Mouse (Mus musculus): ENCODE results near the gene Cped1. TPM values are rescaled to one million over a fixed set of nuclear protein-coding genes. Genes with fewer than 3 reads are reported as not detected.
A peak's percentile ranks its signal among the peaks of the same experiment; 100 is the strongest.

Cped1 gene
- polyA plus RNA-seq, 1 experiment, result 0.79 TPM

DNA sequence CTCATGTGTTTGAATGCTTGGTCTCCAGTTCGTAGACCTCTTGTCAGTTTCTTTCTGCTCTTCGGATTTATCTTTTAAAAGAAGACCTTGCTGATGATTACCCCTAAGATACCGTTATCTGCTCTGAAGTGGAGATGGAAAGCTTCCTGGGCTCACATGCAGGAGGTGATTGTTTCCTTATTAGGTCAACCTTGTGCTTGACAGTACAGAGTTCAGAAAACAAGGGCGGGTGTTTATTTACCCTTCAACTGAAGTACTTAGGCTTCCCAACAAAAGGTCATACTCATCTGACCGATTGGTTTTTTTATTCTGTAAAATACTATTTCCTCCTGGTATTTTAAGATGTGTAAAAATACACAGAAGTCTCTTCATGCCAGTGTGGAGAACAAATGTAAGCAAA, 106.1 kb downstream of the Cped1 start:
- H3K4me3 ChIP-seq, result no peak overlapping the region
- no peak for TF ChIP-seq MAX (IDR thresholded peaks at IDR 0.05; ENCODE audit: low read depth)
- no peaks in the 10 kb centered on the region for H3K27me3 ChIP-seq (ENCODE audit: control insufficient read depth, insufficient read depth, insufficient read length)
- no peaks in the 10 kb centered on the region for H3K79me2 ChIP-seq (ENCODE audit: control insufficient read depth, insufficient read depth)
- no peaks in the 10 kb centered on the region for H3K36me3 ChIP-seq (ENCODE audit: control insufficient read depth, insufficient read depth)
- H3K4me2 ChIP-seq (ENCODE audit: low read depth), result no peak overlapping the region
- H3ac ChIP-seq (ENCODE audit: control insufficient read depth, insufficient read length), result no peak overlapping the region

DNA sequence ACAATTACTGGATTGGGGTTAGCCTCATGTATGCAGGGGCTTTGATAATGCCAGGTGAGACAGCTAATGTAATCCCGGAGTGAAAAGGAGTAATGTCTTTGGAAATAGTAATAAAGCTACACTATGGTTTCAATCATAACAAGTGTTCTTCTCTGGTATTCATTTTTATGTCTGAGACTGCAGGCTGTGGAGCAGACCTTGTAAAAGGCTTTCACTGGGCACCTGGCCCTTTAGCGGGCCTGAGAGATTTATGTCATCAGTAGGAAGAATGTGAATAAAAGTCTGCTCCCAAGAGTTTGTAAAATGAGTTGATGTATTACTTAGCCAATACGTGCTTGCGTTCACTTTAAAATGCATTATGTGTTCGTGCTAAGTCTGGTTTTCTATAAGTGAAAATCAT, 108.1 kb downstream of the Cped1 start:
- Histone ChIP-seq H3K4me3 (no peak overlapping the region), H3K36me3 (ENCODE audit: control insufficient read depth, insufficient read depth) (no peaks in the 10 kb centered on the region), H3K4me2 (ENCODE audit: low read depth) (no peak overlapping the region), H3K27me3 (ENCODE audit: control insufficient read depth, insufficient read depth, insufficient read length) (no peaks in the 10 kb centered on the region), H3ac (ENCODE audit: control insufficient read depth, insufficient read length) (no peak overlapping the region), H3K79me2 (ENCODE audit: control insufficient read depth, insufficient read depth) (no peaks in the 10 kb centered on the region)
- TF ChIP-seq CEBPB (IDR thresholded peaks at IDR 0.05; ENCODE audit: insufficient read depth, poor library complexity, severe bottlenecking) (no peak), MYOG (IDR thresholded peaks at IDR 0.05; ENCODE audit: control insufficient read depth in 1 of 3, insufficient read depth in 1 of 3, insufficient read length in 2 of 3, low read depth in 2 of 3) (no peak)

DNA sequence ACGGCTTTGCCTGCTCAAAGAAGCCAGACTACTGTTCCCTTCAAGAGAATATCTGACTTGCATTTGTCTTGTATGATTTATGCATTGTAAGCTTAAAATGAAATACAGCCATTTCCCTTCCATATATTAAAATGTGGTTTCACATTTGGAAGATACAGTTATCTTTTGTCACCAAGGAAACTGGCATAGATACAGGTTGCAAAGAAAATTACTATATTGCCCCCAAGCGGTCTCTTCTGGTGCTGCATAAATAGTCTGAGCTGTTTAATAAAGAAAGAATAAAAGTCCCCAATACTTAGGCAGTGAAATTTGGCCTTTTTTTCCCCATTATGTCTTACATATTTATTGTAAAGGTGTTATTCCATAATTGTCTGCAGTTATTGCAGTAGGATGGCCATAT, 112.0 kb downstream of the Cped1 start:
- H3K27me3 ChIP-seq (ENCODE audit: control insufficient read depth, insufficient read depth, insufficient read length), result no peaks in the 10 kb centered on the region
- no peaks in the 10 kb centered on the region for H3K79me2 ChIP-seq (ENCODE audit: control insufficient read depth, insufficient read depth)
- no peak for TF ChIP-seq REST (IDR thresholded peaks at IDR 0.05; ENCODE audit: insufficient read depth, insufficient read length)
- no peak for TF ChIP-seq E2F4 (IDR thresholded peaks at IDR 0.05; ENCODE audit: insufficient read depth)
- TF ChIP-seq TCF12 (IDR thresholded peaks at IDR 0.05; ENCODE audit: insufficient read depth, poor library complexity, severe bottlenecking), result no peak
- no peak for TF ChIP-seq MYOD1 (IDR thresholded peaks at IDR 0.05; ENCODE audit: control insufficient read depth in 1 of 3, insufficient read length in 2 of 3, low read depth in 2 of 3)
- TF ChIP-seq POLR2A (IDR thresholded peaks at IDR 0.05; ENCODE audit: insufficient read length, low read depth), result no peak
- TF ChIP-seq MYOG (IDR thresholded peaks at IDR 0.05; ENCODE audit: control insufficient read depth in 1 of 3, insufficient read depth in 1 of 3, insufficient read length in 2 of 3, low read depth in 2 of 3), result no peak
- TF ChIP-seq MAX (IDR thresholded peaks at IDR 0.05; ENCODE audit: low read depth), result no peak
- no peak for TF ChIP-seq TCF3 (IDR thresholded peaks at IDR 0.05; ENCODE audit: insufficient read length, low read depth)
- TF ChIP-seq CEBPB (IDR thresholded peaks at IDR 0.05; ENCODE audit: insufficient read depth, poor library complexity, severe bottlenecking), result no peak
- no peak for TF ChIP-seq USF1 (IDR thresholded peaks at IDR 0.05; ENCODE audit: low read depth)
- TF ChIP-seq POLR2AphosphoS2 (IDR thresholded peaks at IDR 0.05; ENCODE audit: insufficient read length, low read depth), result no peak
- no peak for TF ChIP-seq SRF (IDR thresholded peaks at IDR 0.05; ENCODE audit: control insufficient read depth, insufficient read length, low read depth)
- H3K36me3 ChIP-seq (ENCODE audit: control insufficient read depth, insufficient read depth), result no peaks in the 10 kb centered on the region
- H3K4me2 ChIP-seq (ENCODE audit: low read depth), result no peak overlapping the region
- H3ac ChIP-seq (ENCODE audit: control insufficient read depth, insufficient read length), result no peak overlapping the region
- no peak overlapping the region for H3K4me3 ChIP-seq

DNA sequence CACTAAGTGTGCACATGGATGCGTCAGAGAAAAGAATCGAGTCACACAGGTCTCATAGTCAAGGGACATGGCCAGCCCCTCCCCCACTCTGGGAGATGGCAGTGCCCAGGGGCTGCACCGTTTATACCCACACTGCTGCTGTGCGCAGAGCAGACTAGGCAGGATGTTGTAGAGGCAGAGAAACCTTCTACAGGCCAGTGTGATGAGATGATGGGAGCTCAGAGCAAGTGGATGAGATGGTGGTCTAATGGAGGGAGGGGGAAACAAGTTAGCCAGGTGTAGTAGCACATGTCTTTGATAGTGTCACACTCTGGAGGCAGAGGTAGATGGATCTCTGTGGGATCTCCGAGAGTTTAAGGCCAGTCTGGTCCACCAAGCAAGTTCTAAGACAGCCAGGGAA, 114.1 kb downstream of the Cped1 start:
- Histone ChIP-seq H3K27me3 (ENCODE audit: control insufficient read depth, insufficient read depth, insufficient read length) (no peaks in the 10 kb centered on the region), H3K36me3 (ENCODE audit: control insufficient read depth, insufficient read depth) (no peaks in the 10 kb centered on the region), H3ac (ENCODE audit: control insufficient read depth, insufficient read length) (no peak overlapping the region), H3K4me2 (ENCODE audit: low read depth) (no peak overlapping the region), H3K79me2 (ENCODE audit: control insufficient read depth, insufficient read depth) (no peaks in the 10 kb centered on the region), H3K4me3 (no peak overlapping the region)
- TF ChIP-seq REST (IDR thresholded peaks at IDR 0.05; ENCODE audit: insufficient read depth, insufficient read length), result no peak
- no peak for TF ChIP-seq USF1 (IDR thresholded peaks at IDR 0.05; ENCODE audit: low read depth)

DNA sequence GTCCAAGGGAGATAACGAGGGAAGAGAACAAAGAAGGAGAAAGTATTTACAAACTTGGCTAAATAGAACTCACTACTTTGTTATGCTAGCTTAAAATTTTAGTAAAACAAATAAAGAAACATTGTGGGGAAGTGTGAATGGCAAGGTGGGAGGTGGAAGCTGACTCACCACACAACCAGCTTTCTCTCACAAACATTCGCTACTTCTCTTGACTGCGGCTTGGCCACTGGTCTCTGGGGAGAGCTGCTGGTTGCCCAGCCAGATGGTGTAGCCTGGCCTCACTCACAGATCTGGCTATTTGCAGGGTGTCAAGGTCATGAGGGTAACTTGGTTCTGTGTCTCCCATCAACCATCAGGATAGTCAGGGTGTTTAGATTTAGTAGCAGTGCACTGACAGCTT, 116.2 kb downstream of the Cped1 start:
- Histone ChIP-seq H3K79me2 (ENCODE audit: control insufficient read depth, insufficient read depth) (no peaks in the 10 kb centered on the region), H3K4me3 (no peak overlapping the region), H3ac (ENCODE audit: control insufficient read depth, insufficient read length) (no peak overlapping the region), H3K4me2 (ENCODE audit: low read depth) (peak overlapping the region; percentile 19), H3K36me3 (ENCODE audit: control insufficient read depth, insufficient read depth) (no peaks in the 10 kb centered on the region), H3K27me3 (ENCODE audit: control insufficient read depth, insufficient read depth, insufficient read length) (no peaks in the 10 kb centered on the region)
- no peak for TF ChIP-seq MYOG (IDR thresholded peaks at IDR 0.05; ENCODE audit: control insufficient read depth in 1 of 3, insufficient read depth in 1 of 3, insufficient read length in 2 of 3, low read depth in 2 of 3)
- TF ChIP-seq MYOD1 (IDR thresholded peaks at IDR 0.05; ENCODE audit: control insufficient read depth in 1 of 3, insufficient read length in 2 of 3, low read depth in 2 of 3), result no peak
- no peak for TF ChIP-seq REST (IDR thresholded peaks at IDR 0.05; ENCODE audit: insufficient read depth, insufficient read length)
- no peak for TF ChIP-seq USF1 (IDR thresholded peaks at IDR 0.05; ENCODE audit: low read depth)
- TF ChIP-seq TCF12 (IDR thresholded peaks at IDR 0.05; ENCODE audit: insufficient read depth, poor library complexity, severe bottlenecking), result no peak
- TF ChIP-seq MAX (IDR thresholded peaks at IDR 0.05; ENCODE audit: low read depth), result no peak
- no peak for TF ChIP-seq CEBPB (IDR thresholded peaks at IDR 0.05; ENCODE audit: insufficient read depth, poor library complexity, severe bottlenecking)
- no peak for TF ChIP-seq SRF (IDR thresholded peaks at IDR 0.05; ENCODE audit: control insufficient read depth, insufficient read length, low read depth)
- TF ChIP-seq TCF3 (IDR thresholded peaks at IDR 0.05; ENCODE audit: insufficient read length, low read depth), result no peak
- no peak for TF ChIP-seq POLR2A (IDR thresholded peaks at IDR 0.05; ENCODE audit: insufficient read length, low read depth)
- no peak for TF ChIP-seq E2F4 (IDR thresholded peaks at IDR 0.05; ENCODE audit: insufficient read depth)
- TF ChIP-seq POLR2AphosphoS2 (IDR thresholded peaks at IDR 0.05; ENCODE audit: insufficient read length, low read depth), result no peak

DNA sequence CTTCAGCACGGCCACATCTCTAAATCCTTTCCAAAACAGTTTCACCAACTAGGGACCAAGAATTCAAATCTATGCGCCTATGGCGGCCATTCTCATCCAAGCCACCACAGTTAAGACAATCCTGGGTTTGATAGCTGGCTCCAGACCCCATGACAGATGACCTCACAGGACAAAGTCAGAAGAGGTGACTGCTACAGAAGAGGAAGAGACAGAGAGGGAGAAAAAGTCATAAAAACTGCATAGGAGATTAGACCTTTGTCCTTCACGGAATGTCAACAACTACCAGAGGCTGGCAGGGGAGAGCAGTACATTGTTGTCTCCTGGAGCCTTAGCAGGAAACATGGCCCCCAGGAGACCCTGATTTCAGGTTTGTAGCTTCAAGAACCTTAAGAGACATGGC, 117.0 kb downstream of the Cped1 start:
- no peak for TF ChIP-seq E2F4 (IDR thresholded peaks at IDR 0.05; ENCODE audit: insufficient read depth)
- no peak for TF ChIP-seq MAX (IDR thresholded peaks at IDR 0.05; ENCODE audit: low read depth)
- TF ChIP-seq TCF12 (IDR thresholded peaks at IDR 0.05; ENCODE audit: insufficient read depth, poor library complexity, severe bottlenecking), result no peak
- TF ChIP-seq POLR2A (IDR thresholded peaks at IDR 0.05; ENCODE audit: insufficient read length, low read depth), result no peak
- no peak for TF ChIP-seq REST (IDR thresholded peaks at IDR 0.05; ENCODE audit: insufficient read depth, insufficient read length)
- no peak for TF ChIP-seq USF1 (IDR thresholded peaks at IDR 0.05; ENCODE audit: low read depth)
- no peak for TF ChIP-seq POLR2AphosphoS2 (IDR thresholded peaks at IDR 0.05; ENCODE audit: insufficient read length, low read depth)
- TF ChIP-seq CEBPB (IDR thresholded peaks at IDR 0.05; ENCODE audit: insufficient read depth, poor library complexity, severe bottlenecking), result no peak
- no peak for TF ChIP-seq SRF (IDR thresholded peaks at IDR 0.05; ENCODE audit: control insufficient read depth, insufficient read length, low read depth)
- TF ChIP-seq MYOD1 (IDR thresholded peaks at IDR 0.05; ENCODE audit: control insufficient read depth in 1 of 3, insufficient read length in 2 of 3, low read depth in 2 of 3), result no peak
- TF ChIP-seq TCF3 (IDR thresholded peaks at IDR 0.05; ENCODE audit: insufficient read length, low read depth), result no peak
- TF ChIP-seq MYOG (IDR thresholded peaks at IDR 0.05; ENCODE audit: control insufficient read depth in 1 of 3, insufficient read depth in 1 of 3, insufficient read length in 2 of 3, low read depth in 2 of 3), result no peak
- H3K4me2 ChIP-seq (ENCODE audit: low read depth), result no peak overlapping the region
- H3ac ChIP-seq (ENCODE audit: control insufficient read depth, insufficient read length), result no peak overlapping the region
- no peaks in the 10 kb centered on the region for H3K79me2 ChIP-seq (ENCODE audit: control insufficient read depth, insufficient read depth)
- H3K36me3 ChIP-seq (ENCODE audit: control insufficient read depth, insufficient read depth), result no peaks in the 10 kb centered on the region
- H3K4me3 ChIP-seq, result no peak overlapping the region
- no peaks in the 10 kb centered on the region for H3K27me3 ChIP-seq (ENCODE audit: control insufficient read depth, insufficient read depth, insufficient read length)
